Mouse (Mus musculus) hindlimb bud, embryonic 11.5 days (tissue): ENCODE measurements around the gene Epha10.
A peak's percentile ranks its signal among the peaks of the same experiment; 100 is the strongest.
"Not testable (repeated sequence)": the region's sequence is repeated elsewhere in the genome, so short reads cannot be mapped to it uniquely, and the experiment has no call there.

Experiments used
- DNase-seq: peaks from one replicate; pipeline ENCODE4 v3.0.0-alpha.2; 2012; ENCODE audit warnings: low read depth, low spot score; ENCODE audit errors: extremely low spot score

Epha10 gene

DNA sequence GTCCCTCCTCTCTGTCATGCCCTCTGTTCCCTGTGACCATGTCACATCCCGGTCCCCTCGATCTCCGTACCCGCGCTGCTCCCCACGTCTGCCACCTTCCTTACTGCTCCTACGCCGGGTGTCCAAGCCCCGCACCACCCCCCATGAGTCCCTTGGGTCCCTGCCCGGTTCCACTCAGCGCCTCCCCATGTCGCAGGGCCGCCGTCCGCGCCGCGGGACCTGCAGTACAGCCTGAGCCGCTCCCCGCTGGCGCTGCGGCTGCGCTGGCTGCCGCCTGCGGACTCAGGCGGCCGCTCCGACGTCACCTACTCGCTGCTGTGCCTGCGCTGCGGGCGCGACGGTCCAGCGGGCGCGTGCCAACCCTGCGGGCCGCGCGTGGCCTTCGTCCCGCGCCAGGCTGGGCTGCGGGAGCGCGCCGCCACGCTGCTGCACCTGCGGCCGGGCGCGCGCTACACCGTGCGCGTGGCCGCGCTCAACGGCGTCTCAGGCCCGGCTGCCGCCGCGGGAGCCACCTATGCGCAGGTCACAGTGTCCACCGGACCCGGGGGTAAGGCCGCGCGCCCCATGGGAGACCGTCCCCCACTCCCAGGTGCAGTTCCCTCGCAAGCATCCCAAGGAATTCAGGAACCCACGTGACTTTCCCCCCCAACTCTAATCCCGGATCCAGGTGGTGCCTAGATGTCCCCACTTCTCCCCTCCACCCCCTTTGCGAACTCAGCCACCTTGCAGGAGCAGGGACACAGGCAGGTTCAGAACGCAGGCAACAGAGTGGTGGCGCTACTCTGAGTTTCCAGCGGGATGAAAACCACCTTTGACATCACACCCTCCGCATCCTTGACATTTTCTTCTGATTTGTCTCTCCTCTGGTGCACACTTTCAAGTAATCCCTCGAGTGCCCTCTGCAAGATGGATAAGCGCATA is 14.1 kb downstream of the Epha10 start:
- no peak for DNase-seq

DNA sequence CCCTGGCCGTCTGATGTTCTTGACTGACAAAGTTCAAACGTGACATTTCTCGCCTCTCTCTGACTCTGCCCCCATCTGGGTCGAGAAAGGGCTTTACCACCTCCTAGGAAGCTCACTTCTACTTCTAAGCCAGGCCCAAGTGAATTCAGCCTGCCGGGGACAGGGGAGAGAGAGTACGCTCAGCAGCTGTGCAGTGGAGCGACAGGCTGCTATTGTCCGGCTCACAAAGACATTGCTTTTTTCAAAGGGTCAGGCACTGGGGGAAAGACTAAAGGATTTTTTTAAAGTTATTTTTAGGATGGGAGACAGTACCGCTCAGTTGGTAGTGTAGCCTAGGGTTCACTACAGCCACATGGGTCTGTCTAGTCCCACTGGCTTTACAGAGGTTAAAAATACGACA is 17.7 kb downstream of the Epha10 start:
- DNase-seq: no peak

DNA sequence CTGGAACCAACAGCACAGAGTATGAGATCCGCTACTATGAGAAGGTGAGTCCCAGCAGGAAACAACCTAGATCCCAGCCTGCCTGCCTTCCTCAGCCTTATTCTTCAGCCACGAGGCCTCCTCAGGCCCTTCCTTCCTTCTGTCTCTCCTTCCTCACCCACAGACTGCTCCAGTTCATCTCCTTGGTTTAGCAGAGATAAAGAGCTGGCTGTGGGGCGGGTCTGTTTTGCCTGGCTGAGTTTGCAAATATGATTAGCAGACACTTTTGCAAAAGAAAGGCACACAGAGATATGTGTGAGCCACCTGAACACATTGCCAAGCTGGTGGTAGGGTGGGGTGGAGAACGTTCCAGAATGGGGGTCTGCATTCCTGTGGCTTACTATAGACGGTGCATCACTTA is 19.2 kb downstream of the Epha10 start:
- no peak for DNase-seq

DNA sequence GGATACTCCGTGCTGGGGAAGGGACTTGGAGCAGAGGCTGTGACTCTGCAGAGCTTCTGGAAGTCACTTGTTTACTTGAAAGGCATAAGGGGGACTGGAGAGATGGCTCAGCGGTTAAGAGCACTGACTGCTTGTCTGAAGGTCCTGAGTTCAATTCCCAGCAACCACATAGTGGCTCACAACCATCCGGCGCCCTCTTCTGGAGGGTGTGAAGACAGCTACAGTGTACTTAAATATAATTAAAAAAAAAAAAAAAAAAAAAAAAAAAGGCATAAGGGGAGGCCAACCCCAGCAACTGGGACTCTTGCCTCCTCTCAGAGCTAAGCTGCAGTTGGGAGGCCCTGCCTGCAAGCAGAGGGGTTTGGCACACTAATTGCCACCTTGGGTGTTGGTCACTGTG is 24.7 kb downstream of the Epha10 start:
- DNase-seq: no peak

DNA sequence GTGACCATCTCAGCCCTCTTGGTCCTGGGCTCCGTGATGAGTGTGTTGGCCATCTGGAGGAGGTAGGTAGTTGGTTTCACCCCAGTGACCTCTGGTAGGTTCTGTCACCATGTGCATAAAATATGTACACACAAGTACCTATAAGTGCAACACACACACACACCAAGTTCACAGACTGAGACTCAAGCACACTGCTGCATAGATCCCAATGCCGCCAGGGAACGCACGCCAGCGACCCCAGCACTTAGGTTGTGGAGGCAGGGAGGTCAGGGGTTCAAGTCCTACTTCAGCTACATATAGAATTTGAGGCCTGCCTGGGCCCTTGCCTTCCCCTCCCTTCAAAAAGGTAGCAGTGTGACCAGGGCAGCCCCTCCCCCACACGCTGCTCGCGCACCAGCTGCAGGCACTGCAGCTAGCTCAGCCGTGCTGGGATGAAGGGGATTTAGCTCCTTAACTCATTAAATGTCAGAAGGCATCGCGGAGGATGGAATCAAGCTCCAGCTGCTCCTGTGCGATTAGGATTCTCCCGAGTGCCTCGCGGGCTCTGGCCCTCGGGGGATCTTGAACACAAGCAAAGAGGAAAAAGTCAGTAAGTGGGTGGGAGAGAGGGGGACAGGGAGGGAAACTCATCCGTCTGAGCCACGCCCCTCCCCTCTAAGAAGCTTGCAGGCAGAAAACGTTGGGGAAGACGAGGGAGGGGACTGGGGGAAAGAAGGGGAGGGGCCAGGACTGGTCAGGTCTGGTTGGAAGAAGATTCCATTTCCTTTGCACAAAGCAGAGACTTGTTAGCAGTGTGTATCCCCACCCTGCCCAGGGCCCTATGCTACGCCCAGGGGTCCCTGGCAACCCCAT is 25.5 kb downstream of the Epha10 start:
- DNase-seq: peak; percentile 31

DNA sequence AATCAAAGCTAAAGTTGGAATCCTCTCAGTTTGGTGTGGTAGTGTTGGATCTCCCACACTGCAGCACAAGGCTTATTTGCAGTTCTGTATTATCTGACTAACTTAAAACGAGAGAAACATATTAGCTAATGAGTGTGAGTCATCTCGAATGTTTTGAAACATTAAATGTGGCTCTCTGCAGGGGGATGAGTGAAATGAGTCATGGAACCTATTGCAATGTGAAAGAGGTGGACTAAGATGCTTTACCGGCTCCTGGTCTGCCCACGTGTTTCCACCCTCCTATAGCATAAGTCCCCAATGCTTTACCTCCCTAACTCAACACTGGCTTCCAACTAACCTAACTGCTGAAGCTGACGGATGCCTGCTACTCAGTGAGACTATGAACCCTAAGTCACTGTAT is 47.4 kb downstream of the Epha10 start:
- no peak for DNase-seq

DNA sequence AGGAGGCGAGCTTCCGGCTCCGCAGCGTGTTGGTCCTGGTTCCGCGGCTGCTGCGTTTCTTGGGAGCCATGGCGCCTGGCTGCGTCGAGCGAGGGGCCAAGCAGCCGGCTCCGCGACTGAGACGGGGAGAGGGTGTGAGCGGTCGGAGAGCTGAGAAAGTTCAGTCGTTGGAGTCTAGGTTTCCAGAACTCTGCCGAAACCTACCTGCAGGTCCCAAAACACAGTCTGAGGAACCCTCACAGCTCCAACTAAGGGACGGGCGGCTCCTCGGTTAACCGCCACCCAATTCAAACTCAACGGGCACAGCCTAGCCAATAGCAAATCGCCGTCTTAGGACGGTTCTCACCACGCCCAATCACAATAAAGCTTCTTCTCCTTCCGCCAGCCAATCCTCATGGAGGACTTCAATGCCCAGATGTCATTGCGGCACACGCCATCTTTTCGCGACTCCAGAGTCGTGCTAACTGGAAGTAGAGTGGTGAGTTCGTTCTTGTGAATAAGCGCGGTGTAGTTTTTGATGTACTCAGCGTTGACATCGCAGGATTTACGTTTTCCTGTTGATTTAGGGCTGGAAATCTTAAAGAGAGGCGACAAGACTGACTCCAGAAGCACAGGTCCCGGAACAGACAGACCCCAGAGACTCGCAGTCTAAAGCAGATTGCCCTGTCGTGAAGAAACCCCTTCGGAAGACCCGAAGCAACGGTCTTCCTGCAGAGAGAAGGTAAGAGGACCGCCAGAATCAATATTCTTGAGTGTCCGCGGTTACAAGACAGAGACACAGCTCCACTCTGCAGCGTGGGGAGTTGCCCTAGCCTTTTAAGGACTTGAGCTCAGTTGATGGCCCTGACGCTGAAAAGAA is 56.1 kb downstream of the Epha10 start, which contains the start of gene 9930104L06Rik:
9930104L06Rik (plus strand) TSS at position 436 of the 859 bp plus-strand sequence.
- DNase-seq: peak; percentile 99

DNA sequence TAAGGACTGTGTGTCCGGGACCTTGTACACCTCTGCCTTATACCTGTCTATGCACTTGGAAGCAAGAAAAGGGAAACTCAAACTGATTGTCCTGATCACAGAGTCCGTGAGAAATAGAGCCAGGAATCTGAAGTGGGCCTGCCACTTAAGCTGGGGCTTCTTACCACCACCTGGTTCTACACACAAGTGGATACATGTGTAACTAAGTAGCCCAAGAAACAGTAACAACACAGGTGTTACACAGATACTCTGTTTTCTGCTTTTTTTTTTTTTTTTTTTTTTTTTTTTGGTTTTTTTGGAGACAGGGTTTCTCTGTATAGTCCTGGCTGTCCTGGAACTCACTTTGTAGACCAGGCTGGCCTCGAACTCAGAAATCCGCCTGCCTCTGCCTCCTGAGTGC is 58.5 kb downstream of the Epha10 start, which contains the start of gene Cdca8:
Cdca8 (minus strand) TSS at position 101 of the 400 bp plus-strand sequence.
- DNase-seq: not testable (repeated sequence)

DNA sequence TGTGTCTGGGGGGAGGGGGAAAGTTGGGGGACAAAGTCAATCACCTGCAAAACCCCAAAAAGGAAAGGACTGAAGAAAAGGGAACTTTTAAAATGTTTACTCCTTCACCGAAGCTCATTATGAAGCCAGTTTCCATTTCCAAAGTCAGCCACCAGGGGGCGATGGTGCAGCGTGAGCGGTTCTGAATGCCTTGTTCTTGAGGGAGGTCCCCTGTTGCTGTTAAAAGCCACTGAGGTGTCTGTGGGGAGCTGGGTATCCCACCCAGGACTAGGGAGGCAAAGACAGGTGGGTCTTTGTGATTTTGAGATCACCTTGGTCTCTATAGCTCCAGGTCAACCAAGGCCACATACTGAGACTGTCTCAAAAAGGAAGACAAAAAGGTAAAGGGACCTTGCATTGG is 62.3 kb downstream of the Epha10 start:
- DNase-seq: peak; percentile 68

DNA sequence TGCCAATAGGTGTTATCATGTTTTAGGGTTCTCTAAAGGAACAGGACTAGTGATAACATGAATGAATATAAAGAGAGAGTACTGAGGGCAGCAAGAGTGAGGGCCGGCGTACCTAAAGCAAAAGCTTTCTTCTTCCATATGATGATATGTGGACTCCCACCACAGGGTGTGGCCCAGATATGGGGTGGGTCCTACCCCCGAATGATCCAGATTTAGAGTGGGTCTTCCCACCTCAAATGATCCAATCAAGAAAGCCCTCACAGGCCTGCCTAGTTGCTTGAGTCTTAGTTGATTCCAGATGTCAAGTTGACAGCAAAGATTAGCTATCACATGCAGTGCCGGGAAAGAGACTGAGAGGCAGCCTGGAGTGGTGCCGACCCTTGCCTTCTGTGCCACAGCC is 63.1 kb downstream of the Epha10 start:
- no peak for DNase-seq

DNA sequence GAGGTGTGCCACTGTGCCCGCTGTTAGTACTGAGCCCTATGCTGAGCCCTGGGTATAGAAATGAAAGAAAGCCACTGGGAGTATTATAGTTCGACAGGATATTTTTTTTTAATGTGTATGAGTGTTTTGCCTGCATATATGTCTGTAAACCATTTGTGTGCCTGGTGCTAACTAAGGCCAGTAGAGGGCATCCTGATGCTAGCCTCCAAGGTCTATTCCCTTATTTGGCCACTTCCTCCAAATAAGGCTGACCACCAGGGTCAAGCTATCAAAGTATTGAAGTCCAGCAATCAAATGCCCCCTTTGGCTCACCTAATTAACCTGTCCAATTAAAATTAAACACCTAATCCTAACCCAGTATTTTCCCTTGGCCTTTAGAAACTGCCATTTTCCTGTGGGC is 64.3 kb downstream of the Epha10 start:
- no peak for DNase-seq

DNA sequence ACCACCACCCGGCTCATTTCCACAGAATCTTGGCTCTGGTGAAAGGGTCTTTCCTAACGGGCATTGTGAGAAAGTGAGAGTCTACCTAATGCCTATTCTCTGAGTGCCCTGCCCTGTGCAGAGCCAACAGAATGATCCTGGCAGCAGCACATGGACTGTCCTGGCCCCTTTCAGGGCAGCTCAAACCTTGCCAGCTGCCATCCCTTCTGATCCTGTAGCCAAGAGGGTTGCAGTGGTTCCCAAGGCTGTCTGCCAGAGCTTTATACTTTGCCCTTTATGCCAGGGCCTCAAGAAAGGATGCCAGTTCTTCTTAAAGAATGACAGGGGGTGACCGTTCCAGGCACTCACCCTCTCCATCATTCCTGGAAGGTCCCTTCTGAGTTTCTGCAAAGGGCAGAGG is 68.8 kb downstream of the Epha10 start:
- no peak for DNase-seq

DNA sequence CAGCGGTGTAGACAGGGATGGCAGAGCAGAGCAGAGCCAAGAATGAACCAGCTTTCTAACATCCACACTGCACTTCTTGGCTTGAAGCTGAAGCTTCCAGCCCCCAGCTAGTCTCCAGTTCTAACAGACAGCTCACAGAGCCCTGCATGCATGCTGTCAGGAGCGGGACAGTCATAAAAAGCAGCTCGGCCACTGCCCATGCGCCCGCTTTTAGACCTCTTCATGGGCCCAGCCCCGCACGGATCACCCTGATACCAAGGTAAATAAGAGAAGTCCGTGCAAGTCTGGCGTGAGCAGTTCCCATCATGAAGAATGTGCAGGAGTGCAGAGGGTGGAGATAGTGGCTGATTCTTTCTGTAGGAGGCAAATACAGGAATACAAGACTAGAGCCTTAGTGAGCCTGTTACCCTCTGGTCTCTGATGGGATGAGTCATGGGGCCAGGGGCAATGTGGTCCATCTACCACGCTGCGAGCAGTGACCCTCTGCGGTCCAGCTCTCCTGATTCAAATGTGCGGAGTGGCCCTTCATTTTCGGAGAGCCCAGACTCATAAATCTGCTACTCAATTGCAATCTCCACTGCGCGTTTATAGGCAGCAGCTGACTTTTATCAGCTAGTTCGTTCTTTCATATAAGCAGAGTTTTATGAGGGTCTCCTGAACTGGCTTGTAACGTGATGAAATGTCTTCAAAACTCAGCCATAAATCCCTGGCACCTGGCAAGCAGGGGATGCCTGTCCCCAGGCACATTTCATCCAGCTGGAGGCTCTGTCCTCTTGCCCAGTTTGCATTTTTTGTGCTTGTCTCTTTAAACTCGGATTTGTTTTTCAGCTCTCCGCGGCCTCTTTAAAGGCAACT is 69.7 kb downstream of the Epha10 start:
- DNase-seq: peak; percentile 60

DNA sequence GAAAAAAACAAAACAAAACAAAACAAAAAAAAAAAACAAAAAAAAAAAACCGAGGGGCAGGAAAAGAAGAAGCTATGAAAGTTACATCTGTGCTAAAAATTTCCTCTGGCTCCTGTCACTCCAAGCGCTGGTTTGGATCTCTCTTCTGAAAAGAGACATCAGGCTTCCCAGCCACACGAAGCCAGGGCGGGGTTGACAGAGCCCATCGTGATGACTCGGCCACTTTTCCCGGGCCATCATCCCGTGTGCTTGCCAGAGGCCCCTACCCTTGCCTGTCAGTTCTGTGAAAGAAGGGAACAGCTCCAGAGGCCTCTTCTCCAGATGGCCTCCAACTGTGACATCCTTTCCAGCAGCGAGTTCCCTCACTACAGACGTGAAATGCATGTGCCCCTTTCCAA is 70.3 kb downstream of the Epha10 start:
- DNase-seq: no peak

DNA sequence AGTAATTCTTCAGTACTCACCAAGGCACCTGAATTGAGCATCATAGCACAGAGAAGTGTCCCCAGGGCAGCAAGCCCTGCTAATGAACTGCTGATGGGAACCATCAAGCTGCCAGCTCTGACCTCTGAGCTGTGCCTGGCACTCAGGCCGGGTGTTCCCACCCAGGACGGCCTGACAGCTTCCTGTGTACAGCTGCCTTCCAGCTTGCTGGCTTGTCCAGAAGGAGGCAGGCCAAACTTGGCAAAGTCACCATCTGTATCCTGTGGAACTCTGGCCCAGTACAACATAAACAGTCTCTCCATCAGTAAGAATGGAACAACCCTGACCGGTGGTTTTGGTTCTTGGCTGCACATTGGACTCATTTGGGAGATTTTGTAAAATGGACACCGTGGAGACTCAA is 72.8 kb downstream of the Epha10 start:
- DNase-seq: no peak

DNA sequence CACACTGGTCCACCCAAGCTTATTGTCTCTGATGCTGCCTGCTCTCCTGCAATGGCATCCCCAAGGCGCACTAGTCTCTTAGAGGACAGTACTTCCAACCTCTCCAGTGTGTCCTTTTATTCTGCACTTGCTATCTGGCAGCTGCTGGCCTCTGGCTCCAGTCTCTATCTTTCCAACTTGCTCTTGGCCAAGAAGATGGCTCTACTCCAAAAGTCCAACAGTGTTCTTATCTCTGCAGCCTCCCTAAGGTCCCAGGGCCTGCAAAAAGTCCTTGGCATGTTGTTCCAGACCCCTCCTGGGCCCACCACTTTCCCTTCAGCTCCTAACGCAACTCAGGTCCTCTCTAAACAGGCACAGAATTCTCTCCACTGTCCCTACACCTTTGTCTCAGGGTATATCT is 76.6 kb downstream of the Epha10 start:
- no peak for DNase-seq

DNA sequence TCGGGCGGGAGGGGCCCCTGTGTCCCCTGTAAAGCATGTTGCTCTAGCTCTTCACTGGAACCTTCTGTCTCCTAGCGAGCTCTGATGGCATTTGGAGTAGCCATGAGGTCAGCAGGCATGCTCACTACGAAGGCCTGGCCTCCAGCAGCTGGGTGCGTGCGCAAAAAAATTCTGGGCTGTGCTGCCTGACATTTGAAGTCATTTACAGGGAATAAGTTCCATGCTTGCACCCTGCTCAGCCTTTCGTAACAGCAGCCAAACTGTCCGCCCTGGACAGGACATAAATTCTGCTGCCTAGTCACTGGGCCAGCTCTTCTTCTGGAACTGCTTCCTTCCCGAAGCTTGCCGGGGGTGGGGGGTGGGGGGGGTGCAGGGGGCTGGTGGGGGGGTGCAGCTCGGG is 78.4 kb downstream of the Epha10 start:
- no peak for DNase-seq

DNA sequence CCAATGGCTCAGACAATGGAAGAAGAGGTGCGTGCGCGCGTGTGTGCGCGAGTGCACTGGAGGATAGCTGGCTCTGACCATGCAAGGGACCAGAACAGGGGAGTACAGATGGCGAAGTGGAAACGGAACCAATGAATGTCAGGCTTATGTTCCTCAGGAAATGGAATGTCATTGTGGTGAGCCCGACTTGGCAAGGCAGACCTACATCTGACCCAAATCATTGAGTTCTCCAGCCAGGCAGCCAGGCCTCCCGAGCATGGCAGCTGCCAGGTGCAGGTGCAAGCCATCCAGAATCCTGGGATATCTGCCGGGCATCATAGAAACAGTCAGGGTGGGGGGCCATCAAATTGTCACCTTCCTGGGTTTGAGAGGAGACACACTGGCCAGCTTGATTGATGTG is 80.2 kb downstream of the Epha10 start:
- DNase-seq: no peak

DNA sequence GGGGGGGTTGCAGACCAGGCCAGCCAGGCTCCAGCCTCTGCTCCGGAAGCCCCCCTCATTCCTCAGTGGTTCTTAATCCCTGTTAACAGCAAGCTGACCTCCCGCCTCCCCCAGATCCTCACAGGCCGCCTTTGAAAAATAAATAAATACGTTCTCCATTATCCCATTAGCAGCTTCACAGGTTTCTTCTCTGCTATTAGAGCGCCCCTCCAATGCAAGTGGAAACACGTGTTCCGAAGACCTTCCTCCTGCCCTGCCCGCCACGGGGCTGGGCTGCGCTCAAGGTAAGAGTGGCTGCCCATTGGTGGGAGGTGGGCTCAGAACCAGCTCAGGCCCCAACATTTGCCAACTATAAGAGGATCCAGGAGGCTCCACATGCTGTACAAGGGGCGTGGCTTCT is 81.9 kb downstream of the Epha10 start:
- DNase-seq: no peak
